Mouse (Mus musculus) intestine, embryonic 14.5 days (tissue): ENCODE results near the gene Gm42421. TPM values are rescaled to one million over a fixed set of nuclear protein-coding genes. Genes with fewer than 3 reads are reported as not detected.

ENCODE experiments used
- ATAC-seq: fragments of 200-750 bp; cut with Nextera tagmentation; replicated peaks from 2 replicates; pipeline ENCODE4 v1.8.0; 2017; ENCODE audit warnings: low read depth, moderate number of reproducible peaks, moderate TSS enrichment, moderate library complexity; ENCODE audit not compliant: low FRiP score, low TSS enrichment
- DNase-seq: peaks from one replicate; pipeline ENCODE4 v3.0.0-alpha.2; 2018; ENCODE audit warnings: low spot score
- H3K27ac ChIP-seq: fragments of 300-500 bp; sonication (generic); 2 replicates; pipeline ENCODE4 v1.5.1; 2014; ENCODE audit warnings: low read depth, mild to moderate bottlenecking, control low read depth
- H3K27me3 ChIP-seq: fragments of 300-500 bp; sonication (generic); replicated peaks from 2 replicates; pipeline ENCODE4 v1.6.1; 2014; ENCODE audit warnings: low read length, control low read depth; ENCODE audit not compliant: control insufficient read depth, insufficient read depth
- H3K36me3 ChIP-seq: fragments of 300-500 bp; sonication (generic); 2 replicates; pipeline ENCODE4 v1.6.1; 2014; ENCODE audit warnings: low read length, control low read depth; ENCODE audit not compliant: control insufficient read depth, insufficient read depth
- H3K4me1 ChIP-seq: fragments of 300-500 bp; sonication (generic); replicated peaks from 2 replicates; pipeline ENCODE4 v1.6.1; 2014; ENCODE audit warnings: low read length, control low read depth, mixed read lengths; ENCODE audit not compliant: control insufficient read depth, insufficient read depth
- H3K4me2 ChIP-seq: fragments of 300-500 bp; sonication (generic); 2 replicates; pipeline ENCODE4 v1.6.1; 2014; ENCODE audit warnings: low read length
- H3K4me3 ChIP-seq: fragments of 300-500 bp; sonication (generic); 2 replicates; pipeline ENCODE4 v1.5.1; 2014; ENCODE audit warnings: low read depth, low read length, control low read depth, mixed read lengths
- H3K9ac ChIP-seq: fragments of 300-500 bp; sonication (generic); 2 replicates; pipeline ENCODE4 v1.6.1; 2014; ENCODE audit warnings: mild to moderate bottlenecking, low read length
- H3K9me3 ChIP-seq: fragments of 300-500 bp; sonication (generic); 2 replicates; pipeline ENCODE4 v1.6.1; 2016; ENCODE audit warnings: low read length, control low read depth; ENCODE audit not compliant: control insufficient read depth
- WGBS: fragments of 180-500 bp; shearing (Covaris S2); extraction: QIAGEN DNeasy Blood & Tissue Kit; methylation state at CpG from one replicate; pipeline ENCODE4 v1.1.7; 2014; 5-methylcytosine and 5-hydroxymethylcytosine counted together
- polyA plus RNA-seq: library from polyadenylated mRNA; unstranded; fragments of >200 nt; fragmentation: Nextera tagmentation; extraction: Ambion mirVana; gene quantifications from 2 replicates; pipeline ENCODE4 v1.2.1, GENCODE M21; 2014

Gene Gm42421
- polyA plus RNA-seq, 1 experiment from 2014 or later, result 0.72 TPM

DNA sequence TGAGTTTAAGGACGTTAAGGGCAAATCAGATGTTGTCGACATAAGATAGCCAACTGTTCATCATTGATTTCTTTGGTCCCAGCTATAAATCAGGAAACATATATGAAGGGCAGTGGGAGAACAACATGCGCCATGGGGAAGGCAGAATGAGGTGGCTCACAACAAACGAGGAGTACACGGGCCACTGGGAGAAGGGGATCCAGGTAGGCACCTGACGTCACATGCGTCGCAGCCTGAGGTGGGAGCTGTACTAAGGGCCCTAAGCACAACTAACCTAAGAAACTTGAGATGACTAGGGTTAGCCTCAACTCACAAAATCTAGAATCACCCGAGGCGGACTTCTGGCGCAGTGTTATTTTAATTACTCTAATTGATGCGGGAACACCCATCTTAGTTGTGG is 20.4 kb downstream of the Gm42421 start:
- Histone ChIP-seq H3K36me3 (no peaks in the 10 kb centered on the region), H3K27ac (no peak overlapping the region), H3K4me3 (no peak overlapping the region), H3K4me2 (no peak overlapping the region), H3K9ac (no peak overlapping the region), H3K27me3 (no peaks in the 10 kb centered on the region), H3K9me3 (no peaks in the 10 kb centered on the region), H3K4me1 (no peaks in the 10 kb centered on the region)
- no peak for ATAC-seq
- 88% methylated on average over 12 of the region's 12 CpGs for WGBS
- no peak for DNase-seq

DNA sequence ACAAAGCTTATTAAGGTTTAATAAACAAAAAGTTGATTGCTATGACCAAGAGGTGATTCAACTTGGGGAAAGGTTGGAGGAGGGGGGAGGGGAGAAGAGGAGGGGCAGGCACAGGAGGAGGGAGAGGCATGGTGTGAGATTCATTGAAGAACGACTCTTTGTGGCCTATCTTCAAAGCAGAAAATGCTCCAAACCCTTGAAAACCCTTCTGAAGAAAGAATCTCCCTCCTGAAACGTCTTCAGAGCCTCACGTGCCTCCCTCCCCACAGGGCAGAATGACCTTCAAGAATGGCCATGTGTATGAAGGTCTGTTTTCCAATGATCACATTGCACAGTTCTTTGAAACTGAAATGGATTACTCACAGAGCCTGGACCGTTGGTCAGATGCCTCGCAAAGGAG is 22.0 kb downstream of the Gm42421 start:
- H3K27me3 ChIP-seq, result no peaks in the 10 kb centered on the region
- 35% methylated on average over 5 of the region's 5 CpGs for WGBS
- no peak overlapping the region for H3K4me2 ChIP-seq
- no peak overlapping the region for H3K27ac ChIP-seq
- H3K4me1 ChIP-seq, result no peaks in the 10 kb centered on the region
- H3K9ac ChIP-seq, result no peak overlapping the region
- ATAC-seq (no peak), DNase-seq (no peak)
- H3K36me3 ChIP-seq, result no peaks in the 10 kb centered on the region
- no peaks in the 10 kb centered on the region for H3K9me3 ChIP-seq
- H3K4me3 ChIP-seq, result no peak overlapping the region

DNA sequence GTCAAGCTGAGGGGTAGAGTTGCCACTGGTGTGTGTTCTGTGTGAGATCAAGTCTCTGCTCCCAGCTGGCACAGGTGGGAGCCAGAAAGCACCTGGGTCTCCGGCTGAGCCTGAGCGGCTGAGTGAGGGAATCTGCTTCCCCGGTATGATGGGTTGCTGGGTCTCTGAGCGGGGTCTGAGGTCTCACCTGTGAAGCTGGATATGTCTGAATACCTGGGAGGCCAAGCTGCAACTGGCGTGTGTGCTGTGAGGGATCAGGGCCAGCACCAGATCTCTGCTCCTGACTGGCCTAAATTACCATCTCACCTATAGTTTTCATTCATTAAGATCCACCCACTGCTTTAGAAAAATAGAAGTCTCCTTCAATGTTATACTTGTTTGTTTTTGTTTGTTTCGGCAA is 29.1 kb downstream of the Gm42421 start:
- WGBS, result 94% methylated on average over 6 of the region's 6 CpGs
- DNase-seq (no peak), ATAC-seq (no peak)
- no peak overlapping the region for H3K4me3 ChIP-seq
- H3K9ac ChIP-seq, result no peak overlapping the region
- H3K4me2 ChIP-seq, result no peak overlapping the region
- H3K4me1 ChIP-seq, result no peaks in the 10 kb centered on the region
- peaks cover 3% of the 10 kb centered on the region; the same call in 1 of the 2 replicates for H3K9me3 ChIP-seq
- H3K27me3 ChIP-seq, result no peaks in the 10 kb centered on the region
- no peak overlapping the region for H3K27ac ChIP-seq
- H3K36me3 ChIP-seq, result no peaks in the 10 kb centered on the region

DNA sequence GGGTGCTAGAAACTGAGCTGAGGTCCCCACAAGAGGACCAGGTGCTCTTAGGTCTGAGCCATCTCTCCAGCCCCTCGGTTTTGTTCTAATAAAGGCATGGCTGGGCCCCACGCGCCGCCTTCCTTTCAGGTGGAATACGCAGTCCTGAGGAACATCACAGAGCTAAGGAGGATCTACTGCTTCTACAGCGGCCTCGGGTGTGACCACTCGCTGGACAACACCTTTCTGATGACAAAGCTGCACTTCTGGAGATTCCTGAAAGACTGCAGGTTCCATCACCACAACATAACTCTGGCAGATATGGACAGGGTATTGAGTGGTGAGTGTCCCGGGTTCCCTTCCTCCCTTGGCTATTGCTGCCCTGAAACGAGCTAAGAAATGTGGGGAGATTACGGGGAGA is 31.6 kb downstream of the Gm42421 start:
- DNase-seq (no peak), ATAC-seq (no peak)
- H3K9me3 ChIP-seq, result peaks cover 3% of the 10 kb centered on the region; the same call in 1 of the 2 replicates
- H3K4me1 ChIP-seq, result no peaks in the 10 kb centered on the region
- H3K36me3 ChIP-seq, result no peaks in the 10 kb centered on the region
- no peaks in the 10 kb centered on the region for H3K27me3 ChIP-seq
- no peak overlapping the region for H3K27ac ChIP-seq
- 90% methylated on average over 11 of the region's 11 CpGs for WGBS
- H3K9ac ChIP-seq, result no peak overlapping the region
- H3K4me3 ChIP-seq, result no peak overlapping the region
- H3K4me2 ChIP-seq, result no peak overlapping the region

DNA sequence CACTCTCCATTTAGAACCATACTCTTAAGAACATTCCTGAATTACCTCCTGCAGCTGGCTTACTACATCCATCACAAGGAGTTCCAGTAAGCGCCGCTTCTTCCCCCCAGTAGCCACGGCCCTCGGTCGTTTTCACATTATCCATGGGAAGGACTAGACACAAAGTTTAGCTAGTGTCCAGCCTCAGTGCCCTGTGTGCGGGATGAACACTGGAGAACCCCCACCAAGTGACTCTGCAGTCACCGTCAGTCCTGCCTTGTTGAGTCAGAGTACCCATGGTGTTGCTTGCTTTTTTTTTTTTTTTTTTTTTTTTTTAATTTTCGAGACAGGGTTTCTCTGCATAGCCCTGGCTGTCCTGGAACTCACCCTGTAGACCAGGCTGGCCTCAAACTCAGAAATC is 33.2 kb downstream of the Gm42421 start:
- 83% methylated on average over 8 of the region's 8 CpGs for WGBS
- no peak overlapping the region for H3K4me3 ChIP-seq
- no peak for DNase-seq
- no peak overlapping the region for H3K9ac ChIP-seq
- H3K4me1 ChIP-seq, result no peaks in the 10 kb centered on the region
- H3K27me3 ChIP-seq, result no peaks in the 10 kb centered on the region
- no peak for ATAC-seq
- no peak overlapping the region for H3K27ac ChIP-seq
- no peak overlapping the region for H3K4me2 ChIP-seq
- H3K36me3 ChIP-seq, result no peaks in the 10 kb centered on the region
- no peaks in the 10 kb centered on the region; the same call in 1 of the 2 replicates for H3K9me3 ChIP-seq

DNA sequence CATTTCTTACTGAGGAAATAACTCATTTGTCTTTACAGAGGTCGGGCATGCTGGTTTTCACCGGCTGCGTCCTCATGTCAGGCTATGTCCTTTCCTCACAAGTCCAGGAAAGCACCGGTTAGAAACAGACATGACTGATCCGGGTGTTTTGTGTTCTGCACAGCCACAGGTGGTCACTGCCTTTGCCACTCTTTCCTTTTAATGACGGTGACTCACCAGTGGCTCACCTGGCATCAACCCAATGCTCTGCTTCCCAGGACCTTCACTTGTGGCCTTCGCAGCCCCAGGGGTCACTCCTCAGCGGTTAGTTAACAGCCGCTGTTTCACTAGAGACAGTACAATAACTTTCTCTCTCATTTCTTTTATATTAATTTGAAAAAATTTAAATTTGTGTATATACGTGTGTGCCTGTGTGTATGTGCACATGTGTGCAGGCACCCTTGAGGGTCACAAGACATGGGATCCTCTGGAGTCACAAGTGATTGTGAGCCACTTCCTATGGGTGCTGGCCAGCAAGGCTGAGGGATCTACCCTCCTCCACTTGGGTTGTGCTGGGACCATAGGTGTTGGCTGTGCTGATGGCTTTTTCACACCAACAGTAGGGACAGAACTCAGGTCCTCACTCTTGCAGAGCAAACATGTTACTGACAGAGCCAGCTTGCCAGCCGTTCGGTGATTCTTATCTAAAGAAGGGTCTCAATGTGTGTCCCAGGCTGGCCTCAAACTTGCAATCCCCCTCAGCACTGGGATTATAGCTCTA is 37.8 kb downstream of the Gm42421 start:
- DNase-seq, result peak; percentile 15
- H3K27ac ChIP-seq, result no peak overlapping the region

DNA sequence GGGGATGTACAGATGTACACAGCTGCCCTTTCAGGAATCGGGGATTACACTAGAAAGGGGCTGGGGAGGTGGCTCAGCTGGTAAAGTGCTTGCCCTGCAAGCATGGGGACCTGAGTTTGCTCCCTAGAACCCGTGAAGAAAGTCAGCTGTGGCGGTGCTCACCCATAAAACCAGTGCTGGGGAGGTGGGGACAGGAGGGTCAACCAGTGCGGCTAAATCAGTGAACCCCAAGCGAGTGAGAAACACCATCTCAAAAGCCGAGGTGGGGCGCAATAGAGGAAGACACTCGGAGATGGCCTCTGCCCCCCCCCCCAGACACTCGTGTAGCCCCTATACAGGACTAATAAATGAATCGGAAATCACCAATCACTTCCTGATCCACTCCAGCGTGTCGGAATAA is 38.7 kb downstream of the Gm42421 start:
- no peaks in the 10 kb centered on the region for H3K27me3 ChIP-seq
- H3K4me1 ChIP-seq, result no peaks in the 10 kb centered on the region
- H3K4me2 ChIP-seq, result no peak overlapping the region
- ATAC-seq (no peak), DNase-seq (peak; percentile 40)
- no peaks in the 10 kb centered on the region for H3K9me3 ChIP-seq
- no peak overlapping the region for H3K27ac ChIP-seq
- WGBS, result 89% methylated on average over 12 of the region's 12 CpGs
- no peak overlapping the region for H3K4me3 ChIP-seq
- H3K36me3 ChIP-seq, result no peaks in the 10 kb centered on the region
- H3K9ac ChIP-seq, result no peak overlapping the region

More for the DNA sequence above, 37.8 kb downstream of the Gm42421 start:
- Histone ChIP-seq H3K27me3 (no peaks in the 10 kb centered on the region), H3K9me3 (no peaks in the 10 kb centered on the region), H3K4me2 (no peak overlapping the region), H3K9ac (no peak overlapping the region), H3K4me3 (no peak overlapping the region), H3K4me1 (no peaks in the 10 kb centered on the region), H3K36me3 (no peaks in the 10 kb centered on the region)
- ATAC-seq, result no peak
- WGBS, result 85% methylated on average over 12 of the region's 12 CpGs

DNA sequence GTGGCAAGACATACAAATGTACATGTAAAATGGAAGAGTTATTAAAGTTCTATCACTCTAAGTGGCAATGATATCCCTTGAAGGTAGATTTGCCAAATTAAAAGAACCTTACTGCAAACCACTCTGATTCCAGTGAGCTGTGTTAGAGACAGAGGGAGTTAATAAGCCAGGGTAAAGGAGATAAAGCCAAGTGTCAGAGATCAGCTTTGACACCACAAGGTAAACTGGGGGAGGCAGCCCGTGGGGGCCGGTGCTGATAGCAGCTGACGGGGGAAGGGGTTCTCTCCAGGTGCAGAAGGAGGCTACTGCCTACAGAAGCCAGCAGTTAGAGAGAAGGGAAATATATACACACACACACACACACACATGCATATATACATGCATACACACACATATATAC is 44.7 kb downstream of the Gm42421 start:
- 47% methylated on average over 3 of the region's 3 CpGs for WGBS

More for the DNA sequence above, 44.7 kb downstream of the Gm42421 start:
- H3K27ac ChIP-seq, result no peak overlapping the region
- H3K36me3 ChIP-seq, result no peaks in the 10 kb centered on the region
- H3K9ac ChIP-seq, result no peak overlapping the region
- DNase-seq, result peak; percentile 12
- no peaks in the 10 kb centered on the region for H3K27me3 ChIP-seq
- no peak overlapping the region for H3K4me3 ChIP-seq
- H3K9me3 ChIP-seq, result no peaks in the 10 kb centered on the region
- H3K4me2 ChIP-seq, result no peak overlapping the region
- no peaks in the 10 kb centered on the region for H3K4me1 ChIP-seq
- ATAC-seq, result no peak
